Mouse (Mus musculus) hematopoietic stem cell, adult 5-6 weeks (primary cell): ENCODE measurements at regions not wholly inside any gene's neighbourhood (a gene's known extent, or its start where the extent isn't known, plus 50 kb on each side); places are given as distances from the start of the nearest gene placed in this dataset.

ENCODE experiments used
- ATAC-seq, 2 experiments: fragments of 125-278 bp in 1 of 2; replicated peaks in 1 of 2; 2 replicates each; pipeline ENCODE4 v1.8.0; 2016 to 2017; ENCODE audit warnings: inconsistent platforms in 2 of 2, mild to moderate bottlenecking in 2 of 2, moderate number of reproducible peaks in 2 of 2, low read depth in 1 of 2, moderate TSS enrichment in 1 of 2; ENCODE audit not compliant: low FRiP score in 2 of 2, poor library complexity in 2 of 2, severe bottlenecking in 2 of 2, insufficient read depth in 1 of 2, low TSS enrichment in 1 of 2

GRCm38 (mm10) chr8:26718409-26719355, 258.4 kb upstream of the Zfp703 start:
- no peak for ATAC-seq

GRCm38 (mm10) chr8:26722766-26723165, 254.4 kb upstream of the Zfp703 start:
- ATAC-seq: no peak

- ATAC-seq: no peak
Measured at GRCm38 (mm10) chr8:26724628-26725027, 252.5 kb upstream of the Zfp703 start.

DNA sequence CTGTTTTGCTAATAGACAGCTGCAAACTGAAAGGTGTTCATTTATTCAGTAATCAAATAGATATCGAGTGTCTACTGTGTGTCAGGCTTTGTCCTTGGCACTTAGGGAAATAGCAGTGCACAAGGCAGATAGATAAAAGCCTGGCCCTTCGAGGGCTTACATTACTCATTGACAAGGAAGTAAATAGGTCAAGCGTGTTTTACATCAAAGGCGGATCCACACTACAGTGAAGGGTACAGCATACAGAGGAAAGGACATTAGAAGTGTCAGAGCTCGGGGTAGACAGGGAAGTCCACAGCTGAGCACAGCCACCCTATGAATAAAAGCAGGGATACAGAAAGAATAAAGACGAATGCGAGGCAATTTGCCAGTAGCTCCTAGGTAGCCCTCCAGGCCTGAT, 251.6 kb upstream of the Zfp703 start:
- ATAC-seq: no peak

- no peak for ATAC-seq
Measured at GRCm38 (mm10) chr8:26729351-26729750, 247.8 kb upstream of the Zfp703 start.

- no peak for ATAC-seq
Measured at GRCm38 (mm10) chr8:26731111-26731510, 246.0 kb upstream of the Zfp703 start.

DNA sequence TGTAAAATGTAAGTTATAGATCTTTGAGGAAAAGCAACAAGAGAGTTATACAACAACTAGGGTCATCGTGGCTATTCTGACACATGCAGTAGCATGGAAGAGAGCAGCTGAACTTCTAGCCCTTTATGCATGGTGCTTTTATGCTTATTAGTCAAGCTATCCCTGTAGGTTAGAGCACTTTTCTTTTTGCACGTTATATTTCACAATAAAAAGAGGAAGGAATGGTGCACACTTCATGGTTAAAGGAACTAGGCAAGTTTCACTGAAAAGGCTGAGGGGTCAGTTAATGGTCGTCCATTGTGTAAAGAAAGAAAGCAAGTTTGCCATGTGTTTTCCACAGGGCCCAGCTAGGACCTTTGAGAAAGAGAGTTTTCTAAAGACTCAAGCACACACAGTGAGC, 232.7 kb upstream of the Zfp703 start:
- ATAC-seq: peak in 1 of 2 experiments; percentile 19; a peak in 1 of 4 replicates

DNA sequence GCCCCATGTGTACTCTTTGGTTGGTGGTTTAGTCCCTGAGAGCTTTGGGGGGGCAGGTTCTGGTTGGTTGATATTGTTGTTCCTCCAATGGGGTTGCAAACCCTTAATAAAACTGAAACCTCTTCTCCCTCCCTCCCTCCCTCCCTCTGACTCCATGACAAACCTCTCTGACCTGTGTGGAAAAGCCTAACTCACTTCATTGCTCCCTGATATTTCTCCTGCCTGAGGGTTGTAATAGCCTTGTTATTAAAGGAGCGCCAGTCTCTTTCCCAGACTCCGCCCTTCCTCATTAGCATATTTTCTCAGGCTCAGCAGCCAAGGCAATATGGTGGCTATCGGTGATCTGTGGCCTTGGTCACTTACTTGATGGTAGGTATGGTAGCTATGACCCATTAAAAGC, 230.3 kb upstream of the Zfp703 start:
- no peak for ATAC-seq

DNA sequence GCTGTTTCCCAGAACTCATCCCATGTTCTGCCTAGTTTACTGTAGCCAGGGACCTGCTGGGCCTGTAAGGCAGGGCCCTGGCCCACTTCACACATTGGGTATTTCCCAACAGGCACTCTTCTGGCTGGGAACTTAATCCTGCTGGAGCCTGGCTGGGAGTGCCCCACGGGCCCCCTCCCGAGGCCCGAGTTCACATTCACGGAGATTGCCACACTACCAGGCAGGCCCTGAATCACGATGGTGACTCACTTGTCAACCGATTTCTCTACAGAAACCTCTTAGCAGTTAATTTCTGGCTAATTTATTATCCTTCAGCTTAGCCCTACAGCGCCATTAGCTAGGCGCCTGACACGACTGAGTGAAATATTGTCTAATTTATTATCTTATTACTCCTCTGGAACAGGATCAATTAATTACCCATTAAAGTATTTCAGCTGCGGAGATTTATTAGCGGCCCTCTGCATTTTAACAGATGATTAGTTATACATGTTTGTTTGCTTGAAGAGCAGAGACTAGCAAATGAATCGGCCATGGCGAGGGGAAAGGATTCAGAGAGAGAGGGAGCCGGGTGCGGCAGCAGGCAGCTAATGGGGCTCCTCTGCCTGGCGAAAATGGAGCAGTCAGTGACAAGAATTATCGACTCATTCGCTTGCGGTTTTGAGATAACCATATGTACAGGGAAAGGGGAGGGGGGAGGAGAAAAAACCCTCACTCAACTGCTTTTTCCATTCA, 229.7 kb upstream of the Zfp703 start:
- ATAC-seq: peak; percentile 60 to 61; a peak in 3 of 4 replicates

DNA sequence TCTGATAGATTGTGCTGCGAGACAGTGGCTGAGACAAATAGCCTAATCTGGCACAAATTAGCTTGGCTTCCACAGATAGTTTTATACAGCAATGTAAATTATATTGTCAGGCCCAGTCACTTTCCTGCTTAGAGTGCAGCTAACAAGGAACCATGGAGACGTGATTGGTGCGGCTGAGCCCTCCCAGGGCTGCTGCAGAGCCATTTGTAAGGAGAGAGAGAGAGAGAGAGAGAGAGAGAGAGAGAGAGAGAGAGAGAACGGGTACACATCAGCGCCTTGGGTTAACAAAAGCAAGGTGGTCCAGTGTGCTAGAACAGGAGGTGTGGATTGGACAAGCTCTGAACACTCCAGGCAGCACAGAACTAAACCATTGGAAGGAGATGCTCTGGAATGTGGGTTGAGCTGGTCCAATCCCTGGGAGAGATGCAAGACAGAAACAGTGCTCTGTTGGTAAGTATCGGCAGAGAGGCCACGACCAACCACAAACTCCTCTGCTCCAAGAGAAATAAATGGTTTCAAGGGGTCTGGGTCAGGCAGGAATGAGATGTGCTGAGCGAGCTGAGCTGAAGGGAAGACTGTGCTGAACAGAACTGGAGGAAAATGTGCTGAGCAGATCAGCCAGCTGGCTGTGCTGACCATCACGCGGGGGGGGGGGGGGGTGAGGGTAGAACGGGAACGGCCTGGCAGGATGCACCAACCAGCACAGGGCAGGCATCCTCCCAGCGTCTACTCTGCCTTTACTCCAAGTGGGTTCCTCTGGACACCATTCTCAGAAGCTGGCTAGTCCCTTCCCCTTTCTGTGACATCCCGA, 228.8 kb upstream of the Zfp703 start:
- no peak for ATAC-seq

GRCm38 (mm10) chr8:26748972-26749291, 228.2 kb upstream of the Zfp703 start:
- no peak for ATAC-seq

- no peak for ATAC-seq
Measured at GRCm38 (mm10) chr8:26750120-26750519, 227.0 kb upstream of the Zfp703 start.

DNA sequence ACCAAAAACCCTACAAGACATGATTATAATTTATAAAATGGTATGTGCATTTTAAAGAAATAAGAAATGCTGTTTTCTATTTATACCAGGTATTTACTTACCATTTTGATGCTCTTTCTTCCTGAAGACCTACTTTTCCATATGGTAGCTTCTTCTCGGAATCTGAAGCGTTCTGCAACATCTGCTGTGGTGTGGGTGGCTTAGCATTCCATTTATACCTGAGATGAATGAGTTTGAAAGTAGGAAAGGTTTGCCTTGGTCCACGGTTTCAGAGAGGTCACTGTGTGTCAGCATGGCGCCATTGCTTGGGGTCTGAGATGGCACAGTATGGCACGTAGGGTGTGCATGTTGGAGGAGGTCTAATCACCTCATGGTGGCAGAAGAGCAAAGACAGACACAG, 225.5 kb upstream of the Zfp703 start:
- ATAC-seq: no peak

- no peak for ATAC-seq
Measured at GRCm38 (mm10) chr8:26756452-26756851, 220.7 kb upstream of the Zfp703 start.

- no peak for ATAC-seq
Measured at GRCm38 (mm10) chr8:26760726-26761125, 216.4 kb upstream of the Zfp703 start.

DNA sequence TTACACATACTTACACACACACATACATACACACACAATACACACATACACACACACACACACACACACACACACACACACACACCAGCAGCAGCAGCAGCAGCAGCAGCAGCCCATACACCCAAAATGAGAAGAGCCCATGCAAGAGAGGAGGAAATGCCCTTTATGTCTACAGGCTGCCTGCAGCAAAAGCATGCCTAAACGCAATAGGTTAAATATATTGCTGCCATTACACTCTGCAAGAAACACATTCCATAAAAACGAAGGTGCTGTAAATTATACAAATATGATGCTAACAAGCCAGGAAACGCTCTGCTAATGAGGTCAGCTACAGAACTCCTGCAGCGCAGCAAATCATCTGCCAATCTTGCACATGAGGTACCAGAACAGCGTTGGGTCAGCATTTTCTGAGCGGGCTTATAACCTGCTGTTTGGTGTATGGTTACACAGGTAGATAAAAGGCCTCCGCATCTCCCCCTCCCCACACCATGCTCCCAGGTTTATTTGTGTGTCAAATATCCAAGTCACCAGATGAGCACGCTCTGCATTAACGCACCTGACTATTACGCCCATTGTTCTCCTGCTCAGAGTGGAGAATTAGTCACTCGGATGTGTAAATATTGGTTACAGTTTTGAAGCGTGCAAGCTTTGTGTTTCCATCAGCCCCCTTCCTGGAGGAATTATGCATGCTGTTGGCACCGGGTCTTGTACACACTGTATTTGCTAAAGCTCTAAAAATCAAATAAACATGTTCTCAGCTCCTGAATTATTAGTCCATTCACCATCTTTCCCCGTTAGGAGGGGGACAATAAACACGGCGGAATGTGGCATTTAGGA, 214.0 kb upstream of the Zfp703 start:
- ATAC-seq: no peak
